Mouse (Mus musculus) hindbrain, embryonic 15.5 days (tissue): ENCODE measurements around the gene N4bp2. TPM values are rescaled to one million over a fixed set of nuclear protein-coding genes. Genes with fewer than 3 reads are reported as not detected.

Source experiments
- ATAC-seq: fragments of 200-750 bp; cut with Nextera tagmentation; 2 replicates; pipeline ENCODE4 v1.8.0; 2017; ENCODE audit warnings: low read depth, moderate number of reproducible peaks, moderate TSS enrichment; ENCODE audit not compliant: low FRiP score
- H3K27ac ChIP-seq: fragments of 300-500 bp; sonication (generic); replicated peaks from 2 replicates; pipeline ENCODE4 v1.5.1; 2015; ENCODE audit warnings: mild to moderate bottlenecking, inconsistent platforms
- H3K27me3 ChIP-seq: fragments of 300-500 bp; sonication (generic); 2 replicates; pipeline ENCODE4 v1.6.1; 2015; ENCODE audit warnings: control low read depth, inconsistent platforms
- H3K36me3 ChIP-seq: fragments of 300-500 bp; sonication (generic); 2 replicates; pipeline ENCODE4 v1.6.1; 2015; ENCODE audit warnings: control low read depth, inconsistent platforms
- H3K4me1 ChIP-seq: fragments of 300-500 bp; sonication (generic); replicated peaks from 2 replicates; pipeline ENCODE4 v1.6.1; 2015; ENCODE audit warnings: control low read depth, inconsistent platforms
- H3K4me2 ChIP-seq: fragments of 300-500 bp; sonication (generic); 2 replicates; pipeline ENCODE4 v1.6.1; 2015; ENCODE audit warnings: moderate library complexity, mild to moderate bottlenecking, inconsistent platforms
- H3K4me3 ChIP-seq: fragments of 300-500 bp; sonication (generic); 2 replicates; pipeline ENCODE4 v1.5.1; 2015; ENCODE audit warnings: mild to moderate bottlenecking, inconsistent platforms
- H3K9ac ChIP-seq: fragments of 300-500 bp; sonication (generic); 2 replicates; pipeline ENCODE4 v1.6.1; 2015; ENCODE audit warnings: inconsistent platforms
- H3K9me3 ChIP-seq: fragments of 300-500 bp; sonication (generic); 2 replicates; pipeline ENCODE4 v1.6.1; 2016; ENCODE audit warnings: control low read depth, inconsistent platforms
- WGBS: fragments of 180-500 bp; shearing (Covaris S2); methylation state at CpG from one replicate; pipeline ENCODE4 v1.1.7; 2015; 5-methylcytosine and 5-hydroxymethylcytosine counted together
- polyA plus RNA-seq: library from polyadenylated mRNA; unstranded; fragments of >200 nt; fragmentation: Nextera tagmentation; extraction: Ambion mirVana; gene quantifications from 2 replicates; pipeline ENCODE4 v1.2.1, GENCODE M21; 2015

N4bp2 gene
- polyA plus RNA-seq, 1 experiment from 2014 or later, result 14.3 TPM

DNA sequence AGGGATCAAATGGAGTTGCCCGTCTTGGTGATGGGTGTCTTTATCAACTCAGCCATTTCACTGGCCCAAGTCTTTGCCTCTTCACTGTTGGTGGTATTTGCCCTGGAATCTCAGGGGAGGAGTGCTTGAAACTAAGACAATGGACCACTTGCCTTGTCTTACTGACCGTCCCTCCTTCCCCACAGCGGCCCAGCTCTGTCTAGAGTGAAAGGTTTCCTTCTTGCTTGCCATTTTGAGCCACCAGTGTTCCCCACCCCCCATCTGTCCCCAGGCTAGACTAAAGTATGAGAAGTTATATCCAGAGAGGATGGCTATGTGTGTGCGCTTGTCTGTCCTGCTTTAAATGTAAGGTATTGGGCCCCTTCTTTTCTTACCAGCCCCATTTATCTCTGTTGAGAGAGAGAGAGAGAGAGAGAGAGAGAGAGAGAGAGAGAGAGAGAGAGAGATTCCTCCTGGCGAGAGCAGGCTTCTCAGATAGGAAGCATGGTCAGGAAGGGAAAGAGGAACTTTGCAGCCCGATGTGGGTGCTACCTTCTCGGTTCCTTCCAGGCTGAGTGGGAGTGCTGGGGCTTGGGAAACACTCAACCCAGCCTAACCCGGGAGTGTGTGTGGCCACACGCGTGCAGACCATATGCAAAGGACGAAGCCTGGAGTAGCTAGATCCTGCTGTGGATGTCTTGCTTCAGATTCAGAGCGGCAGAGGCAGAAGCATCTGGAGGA is 97.1 kb downstream of the N4bp2 start:
- no peak overlapping the region for H3K4me2 ChIP-seq
- 67% methylated on average over 12 of the region's 12 CpGs for WGBS
- H3K27ac ChIP-seq, result no peak overlapping the region
- no peaks in the 10 kb centered on the region for H3K9me3 ChIP-seq
- no peak overlapping the region for H3K4me3 ChIP-seq
- no peaks in the 10 kb centered on the region for H3K36me3 ChIP-seq
- H3K27me3 ChIP-seq, result no peaks in the 10 kb centered on the region
- no peak overlapping the region for H3K9ac ChIP-seq
- no peak for ATAC-seq
- no peaks in the 10 kb centered on the region for H3K4me1 ChIP-seq

DNA sequence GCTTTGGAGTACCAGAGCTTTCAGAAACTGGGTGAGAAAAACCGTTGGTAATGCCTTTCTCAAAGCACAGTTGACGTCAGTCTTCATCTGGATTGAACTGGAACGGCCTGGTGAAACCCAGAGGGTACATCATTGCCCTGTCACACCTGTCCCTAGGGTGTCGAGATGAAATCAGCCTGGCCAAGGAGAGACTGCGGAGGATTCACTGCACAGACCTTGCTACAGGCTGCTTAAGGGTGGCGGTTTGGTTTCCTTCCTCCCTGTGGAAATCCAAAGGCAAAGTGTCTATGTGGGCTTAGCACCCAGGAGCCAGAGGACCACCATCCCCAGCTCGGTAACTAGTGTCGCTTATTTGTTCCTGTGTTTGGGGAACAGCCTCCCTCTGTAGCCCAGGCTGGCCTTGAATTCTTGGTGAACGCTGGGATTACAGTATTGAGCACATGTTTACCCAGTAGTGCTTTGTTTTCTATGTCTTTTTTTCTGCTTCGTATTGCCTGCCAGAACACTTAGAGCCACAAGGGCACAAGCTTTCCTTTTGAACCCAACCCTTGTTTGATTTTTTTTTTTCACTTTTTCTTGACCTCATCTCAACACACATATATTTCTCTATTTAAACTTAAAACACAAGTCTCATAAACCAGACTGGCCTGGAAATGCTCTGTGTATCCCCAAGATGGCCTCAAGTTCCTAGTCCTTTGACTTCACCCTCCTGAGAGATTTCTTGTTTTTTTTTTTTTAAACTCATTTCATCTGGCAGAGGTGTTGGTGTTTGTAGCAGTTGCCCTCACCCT is 98.0 kb downstream of the N4bp2 start, which contains the start of gene Rhoh:
TSS of gene Rhoh (plus strand) at position 60 of the 791 bp plus-strand sequence.
- H3K9ac ChIP-seq, result no peak within 1 kb of the TSS
- H3K4me1 ChIP-seq, result no peaks in the 10 kb centered on the region
- H3K36me3 ChIP-seq, result no peaks in the 10 kb centered on the region
- H3K9me3 ChIP-seq, result no peaks in the 10 kb centered on the region
- no peak within 1 kb of the TSS for H3K27ac ChIP-seq
- H3K27me3 ChIP-seq, result no peaks in the 10 kb centered on the region
- H3K4me2 ChIP-seq, result no peak within 1 kb of the TSS
- WGBS, result 81% methylated on average over 10 of the region's 10 CpGs
- ATAC-seq, result no peak
- H3K4me3 ChIP-seq, result no peak within 1 kb of the TSS

DNA sequence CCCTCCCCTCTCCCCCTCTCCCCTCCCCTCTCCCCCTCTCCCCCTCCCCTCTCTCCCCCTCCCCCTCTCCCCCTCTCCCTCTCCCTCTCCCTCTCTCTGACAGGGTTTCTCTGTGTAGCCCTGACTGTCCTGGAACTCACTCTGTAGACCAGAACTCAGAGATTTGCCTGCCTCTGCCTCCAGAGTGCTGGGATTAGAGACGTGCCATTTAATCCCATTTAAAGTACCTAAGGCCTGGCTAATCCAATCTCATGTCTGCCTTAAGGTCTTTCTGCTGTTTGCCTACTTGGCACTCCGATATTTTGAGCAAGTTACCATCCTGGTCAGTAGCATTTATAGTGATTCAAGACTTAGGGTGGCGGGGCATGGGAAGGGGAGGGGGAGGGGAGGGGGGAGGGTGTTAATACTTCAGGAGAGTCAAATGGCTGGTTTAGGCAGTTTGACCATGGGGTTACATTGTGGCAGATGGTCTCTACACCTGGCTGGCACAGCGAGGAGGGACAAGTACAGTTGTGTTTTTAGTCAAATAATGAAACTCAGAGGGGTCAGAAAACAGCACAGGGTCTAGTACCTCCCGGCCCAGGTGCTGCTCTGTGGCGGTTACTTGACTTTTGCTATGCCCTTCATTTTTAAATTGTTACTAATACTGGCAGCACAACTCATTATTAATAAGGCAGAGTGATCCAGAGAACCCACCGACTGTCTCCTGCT is 99.1 kb downstream of the N4bp2 start:
- H3K4me2 ChIP-seq, result no peak overlapping the region
- H3K4me1 ChIP-seq, result no peaks in the 10 kb centered on the region
- 96% methylated on average over 7 of the region's 7 CpGs for WGBS
- H3K27me3 ChIP-seq, result no peaks in the 10 kb centered on the region
- no peaks in the 10 kb centered on the region for H3K9me3 ChIP-seq
- H3K9ac ChIP-seq, result no peak overlapping the region
- no peaks in the 10 kb centered on the region for H3K36me3 ChIP-seq
- H3K27ac ChIP-seq, result no peak overlapping the region
- ATAC-seq, result no peak
- H3K4me3 ChIP-seq, result no peak overlapping the region

DNA sequence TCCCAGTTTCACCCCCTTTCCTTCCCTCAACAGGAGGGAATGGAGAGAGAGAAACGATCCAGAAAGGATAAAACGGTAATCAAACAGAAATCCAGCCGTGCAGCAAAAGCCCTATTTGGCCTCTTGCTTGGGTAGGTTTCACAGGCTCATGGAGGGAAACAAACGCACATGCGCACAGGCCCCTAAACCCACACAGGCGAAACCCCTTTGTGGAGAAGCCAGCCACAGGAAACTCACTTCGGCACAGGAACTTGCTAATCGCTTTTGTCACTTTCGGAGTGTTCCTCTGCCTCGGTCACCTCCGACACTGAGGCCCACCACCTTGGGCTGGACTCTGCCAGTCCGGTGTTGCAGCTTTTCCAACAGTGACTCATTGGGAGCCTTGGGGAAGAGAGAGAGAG is 100.0 kb downstream of the N4bp2 start:
- H3K36me3 ChIP-seq, result no peaks in the 10 kb centered on the region
- no peak overlapping the region for H3K27ac ChIP-seq
- H3K4me1 ChIP-seq, result no peaks in the 10 kb centered on the region
- ATAC-seq, result no peak
- WGBS, result 84% methylated on average over 12 of the region's 12 CpGs
- no peak overlapping the region for H3K4me3 ChIP-seq
- H3K9me3 ChIP-seq, result no peaks in the 10 kb centered on the region
- H3K27me3 ChIP-seq, result no peaks in the 10 kb centered on the region
- H3K9ac ChIP-seq, result no peak overlapping the region
- H3K4me2 ChIP-seq, result no peak overlapping the region

DNA sequence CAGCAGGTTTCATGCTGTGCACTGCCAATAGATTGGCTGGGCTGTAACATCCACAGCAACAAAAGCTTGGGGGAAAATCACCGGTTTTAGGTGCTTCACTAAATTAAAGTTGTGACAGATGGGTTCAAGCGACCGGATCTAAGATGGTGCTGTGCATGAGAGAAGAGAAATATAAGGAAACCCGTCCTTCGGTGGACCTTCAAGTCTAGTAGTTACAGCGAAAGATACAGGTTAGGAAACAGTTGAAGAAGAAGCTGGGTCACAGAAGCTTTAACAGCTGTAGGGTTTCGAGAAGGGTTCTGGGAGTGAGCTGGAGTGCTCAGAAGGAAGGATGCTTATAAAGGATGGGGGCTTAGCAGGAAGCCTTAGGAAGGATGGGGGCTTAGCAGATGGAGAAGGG is 101.2 kb downstream of the N4bp2 start:
- H3K27me3 ChIP-seq, result no peaks in the 10 kb centered on the region
- no peak for ATAC-seq
- no peak overlapping the region for H3K27ac ChIP-seq
- H3K4me3 ChIP-seq, result no peak overlapping the region
- no peaks in the 10 kb centered on the region for H3K9me3 ChIP-seq
- no peak overlapping the region for H3K9ac ChIP-seq
- 93% methylated on average over 7 of the region's 7 CpGs for WGBS
- H3K4me1 ChIP-seq, result no peaks in the 10 kb centered on the region
- no peaks in the 10 kb centered on the region for H3K36me3 ChIP-seq
- no peak overlapping the region for H3K4me2 ChIP-seq

DNA sequence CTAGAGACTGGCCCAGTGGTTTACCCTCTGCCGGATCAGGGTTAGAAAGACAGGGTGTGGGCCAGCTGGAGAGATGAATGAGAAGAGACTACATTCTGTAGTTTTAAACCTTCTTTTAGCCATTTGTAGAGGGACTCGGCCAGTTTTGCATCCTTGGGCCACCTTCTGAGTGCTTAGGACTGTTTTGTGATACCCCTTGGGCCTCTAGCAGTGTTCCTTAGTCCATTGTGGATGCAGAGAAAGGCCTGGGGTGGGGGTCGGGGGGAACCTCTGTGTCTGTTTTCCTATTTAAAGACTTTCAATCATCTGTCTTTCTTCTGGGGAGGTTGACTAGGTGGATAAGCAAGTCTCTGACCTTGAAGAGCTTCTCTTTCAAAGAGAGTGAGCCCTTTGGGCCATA is 101.6 kb downstream of the N4bp2 start:
- WGBS, result 78% methylated on average over 3 of the region's 3 CpGs
- Histone ChIP-seq H3K9me3 (no peaks in the 10 kb centered on the region), H3K9ac (no peak overlapping the region), H3K4me3 (no peak overlapping the region), H3K36me3 (no peaks in the 10 kb centered on the region), H3K27me3 (no peaks in the 10 kb centered on the region), H3K27ac (no peak overlapping the region), H3K4me2 (no peak overlapping the region), H3K4me1 (no peaks in the 10 kb centered on the region)
- ATAC-seq, result no peak

DNA sequence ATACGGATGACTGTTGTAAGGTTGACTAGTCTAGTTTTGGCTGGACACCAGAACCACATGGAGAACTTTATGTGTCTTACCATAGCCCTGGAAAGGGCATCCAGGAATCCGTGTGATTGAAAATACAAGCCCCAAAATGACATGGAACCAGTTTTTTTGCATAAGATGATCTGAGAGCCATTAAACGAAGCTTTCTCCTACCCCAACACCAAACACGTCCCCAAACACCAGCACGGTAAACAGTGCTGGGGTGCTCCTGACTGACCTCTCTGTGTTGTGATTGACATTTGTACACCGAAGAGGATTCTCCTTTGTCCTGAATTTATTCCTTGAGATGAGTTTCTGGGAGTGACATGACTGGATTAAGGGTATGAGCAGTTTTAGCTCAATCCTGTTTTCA is 103.3 kb downstream of the N4bp2 start:
- 90% methylated on average over 6 of the region's 6 CpGs for WGBS
- Histone ChIP-seq H3K27me3 (no peaks in the 10 kb centered on the region), H3K9me3 (no peaks in the 10 kb centered on the region), H3K9ac (no peak overlapping the region), H3K4me3 (no peak overlapping the region), H3K4me1 (no peaks in the 10 kb centered on the region), H3K4me2 (no peak overlapping the region), H3K36me3 (no peaks in the 10 kb centered on the region), H3K27ac (no peak overlapping the region)
- no peak for ATAC-seq

DNA sequence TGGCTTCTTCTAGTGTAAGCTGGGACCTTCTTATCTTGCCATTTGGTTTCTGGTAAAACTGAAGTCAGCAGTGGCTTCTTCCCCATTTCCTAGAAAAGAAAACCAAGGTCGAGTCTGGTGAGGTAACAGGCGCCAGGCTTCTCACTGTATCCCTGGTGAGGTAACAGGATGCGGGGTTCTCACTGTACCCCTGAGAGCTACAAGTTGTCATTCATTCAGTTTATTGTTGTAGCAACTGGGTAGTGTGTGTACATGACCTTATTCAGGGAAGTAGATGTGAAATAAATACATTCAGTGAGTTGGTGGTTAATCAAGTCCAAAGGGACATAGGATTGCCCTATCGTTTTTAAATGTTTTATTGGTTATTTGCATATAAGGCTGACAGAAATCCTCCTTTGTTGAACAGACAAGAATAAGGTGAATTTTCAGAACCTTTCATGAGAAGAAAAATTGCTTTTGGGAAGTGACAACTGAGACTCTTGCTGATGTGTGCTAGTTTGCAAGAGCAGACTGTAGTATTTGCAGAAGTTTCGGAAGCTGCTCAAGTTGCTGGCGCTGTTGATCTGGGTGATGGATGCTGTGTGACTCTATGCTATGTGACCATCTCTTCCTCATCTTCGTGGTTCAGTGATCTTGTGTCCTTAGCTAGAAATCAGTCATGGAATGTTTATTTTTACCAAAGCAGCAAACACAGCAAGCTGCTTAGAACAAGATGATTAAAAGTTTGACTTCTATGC is 104.2 kb downstream of the N4bp2 start:
- Histone ChIP-seq H3K27me3 (no peaks in the 10 kb centered on the region), H3K9ac (no peak overlapping the region), H3K4me3 (no peak overlapping the region), H3K27ac (no peak overlapping the region), H3K36me3 (no peaks in the 10 kb centered on the region), H3K4me2 (no peak overlapping the region), H3K9me3 (no peaks in the 10 kb centered on the region), H3K4me1 (no peaks in the 10 kb centered on the region)
- 91% methylated on average over 7 of the region's 7 CpGs for WGBS
- no peak for ATAC-seq

DNA sequence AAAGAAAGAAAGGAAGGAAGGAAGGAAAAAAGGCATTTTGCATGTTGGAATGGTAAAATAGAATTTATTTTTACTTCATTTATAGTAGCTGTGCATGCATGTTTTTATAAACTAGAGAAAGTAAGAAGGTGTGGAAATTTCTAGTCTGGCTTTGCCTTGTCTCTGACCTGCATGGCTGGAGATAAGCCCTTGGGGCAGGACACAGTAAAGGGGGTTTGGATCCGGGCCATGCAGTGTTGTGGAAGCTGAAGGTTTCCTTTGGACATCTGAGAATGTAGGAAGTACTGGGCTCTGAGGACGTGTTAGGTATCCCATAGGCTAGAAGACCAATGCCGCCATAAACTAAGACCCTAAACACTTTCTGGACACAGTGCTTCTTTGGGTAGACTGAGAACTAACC is 105.1 kb downstream of the N4bp2 start:
- WGBS, result 76% methylated on average over 3 of the region's 3 CpGs
- H3K4me2 ChIP-seq, result no peak overlapping the region
- H3K4me3 ChIP-seq, result no peak overlapping the region
- H3K9ac ChIP-seq, result no peak overlapping the region
- no peak overlapping the region for H3K27ac ChIP-seq
- no peaks in the 10 kb centered on the region for H3K9me3 ChIP-seq
- no peaks in the 10 kb centered on the region for H3K27me3 ChIP-seq
- no peaks in the 10 kb centered on the region for H3K4me1 ChIP-seq
- H3K36me3 ChIP-seq, result no peaks in the 10 kb centered on the region
- no peak for ATAC-seq

DNA sequence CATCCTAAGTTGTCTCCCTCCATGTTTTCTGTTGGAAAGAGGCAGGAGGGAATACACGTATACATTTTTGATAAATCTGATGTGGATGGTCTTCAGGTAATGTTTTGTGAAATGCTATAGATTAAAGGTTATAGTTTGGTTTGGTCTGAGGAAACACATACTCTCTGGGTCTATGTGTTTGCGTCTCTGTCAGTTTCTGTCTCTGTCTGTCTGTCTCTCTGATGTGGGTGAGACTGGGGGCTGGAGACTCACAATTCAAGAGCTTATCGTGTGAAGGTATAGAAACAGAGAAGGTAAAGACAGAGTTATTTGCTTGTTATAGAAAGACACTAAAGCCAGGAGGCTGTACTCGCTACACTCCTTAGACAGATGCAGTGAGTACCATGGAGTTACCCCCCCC is 106.3 kb downstream of the N4bp2 start:
- 93% methylated on average over 4 of the region's 4 CpGs for WGBS
- no peak for ATAC-seq
- no peak overlapping the region for H3K4me2 ChIP-seq
- H3K9me3 ChIP-seq, result no peaks in the 10 kb centered on the region
- no peak overlapping the region for H3K9ac ChIP-seq
- H3K4me1 ChIP-seq, result no peaks in the 10 kb centered on the region
- H3K27me3 ChIP-seq, result no peaks in the 10 kb centered on the region
- H3K36me3 ChIP-seq, result no peaks in the 10 kb centered on the region
- H3K4me3 ChIP-seq, result no peak overlapping the region
- H3K27ac ChIP-seq, result no peak overlapping the region

DNA sequence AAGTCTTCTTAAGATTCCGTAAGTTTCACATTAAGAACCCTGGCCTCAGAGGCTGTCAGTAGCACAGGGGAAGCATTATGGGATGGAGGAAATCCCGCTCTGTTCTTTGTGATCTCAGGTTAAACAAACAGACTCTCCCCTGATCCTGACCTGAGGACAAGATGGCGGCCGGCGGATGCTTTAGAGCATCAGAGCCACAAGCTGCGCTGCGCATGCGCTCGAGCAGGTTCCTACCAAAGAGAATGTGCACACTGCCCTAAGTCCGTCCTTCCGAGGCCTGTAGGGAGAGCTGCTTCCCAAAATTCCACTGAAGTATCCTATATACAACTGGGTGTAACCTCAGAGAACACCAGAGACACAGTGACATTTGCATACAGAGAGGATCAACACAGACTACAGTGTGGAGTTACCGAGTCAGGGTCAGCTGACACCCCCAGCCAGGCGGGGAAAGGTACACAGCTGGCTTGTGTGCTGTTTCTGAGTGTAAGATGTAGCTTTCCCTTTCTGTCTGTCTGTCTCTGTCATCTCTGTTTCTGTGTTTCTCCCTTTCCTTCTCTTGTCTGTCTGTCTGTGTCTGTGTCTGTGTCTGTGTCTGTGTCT is 108.1 kb downstream of the N4bp2 start:
- Histone ChIP-seq H3K9me3 (no peaks in the 10 kb centered on the region), H3K4me1 (no peaks in the 10 kb centered on the region), H3K27ac (no peak overlapping the region), H3K27me3 (no peaks in the 10 kb centered on the region), H3K4me2 (no peak overlapping the region), H3K9ac (no peak overlapping the region), H3K4me3 (no peak overlapping the region), H3K36me3 (no peaks in the 10 kb centered on the region)
- WGBS, result 90% methylated on average over 13 of the region's 13 CpGs
- ATAC-seq, result no peak
